15 mouse cellular contexts compared by ENCODE assay signal in genomic region chr11:18767479-18767878, GRCm38 (mm10).
"Had no signal": no experiment of that assay in that cellular context is flagged by ENCODE, and none has a peak within 500 bp of the region (broad histone marks: within the 10 kb centered on the region; RNA-seq: fewer than 3 reads in every experiment).

No protein-coding gene starts in this region.

- H3K4me3 ChIP-seq: neural tube, embryonic 12.5 days; neural tube, embryonic 13.5 days; stomach, embryonic 15.5 days had no signal

- H3K9me3 ChIP-seq: neural tube, embryonic 12.5 days; neural tube, embryonic 13.5 days; stomach, embryonic 15.5 days had no signal

- H3K4me1 ChIP-seq: neural tube, embryonic 13.5 days; stomach, embryonic 15.5 days had no signal

- H3K36me3 ChIP-seq: neural tube, embryonic 12.5 days; neural tube, embryonic 13.5 days; stomach, embryonic 15.5 days had no signal

- H3K4me2 ChIP-seq: neural tube, embryonic 12.5 days; neural tube, embryonic 13.5 days; stomach, embryonic 15.5 days had no signal

- H3K27me3 ChIP-seq: neural tube, embryonic 12.5 days; neural tube, embryonic 13.5 days; stomach, embryonic 15.5 days had no signal

- DNase-seq: retina, postnatal 1 day; right cerebral cortex, adult 18-20 months; right cerebral cortex, postnatal 14 days; right cerebral cortex, postnatal 25 days; right cerebral cortex, postnatal 4 days; spleen, adult 18-20 months; thymus, adult 2 months; thymus, postnatal 14 days; thymus, postnatal 25 days; thymus, postnatal 36 days; thymus, postnatal 4 days had no signal

- H3K27ac ChIP-seq: neural tube, embryonic 12.5 days; neural tube, embryonic 13.5 days; stomach, embryonic 15.5 days; stomach, postnatal 0 days had no signal

- H3K9ac ChIP-seq: neural tube, embryonic 12.5 days; neural tube, embryonic 13.5 days; stomach, embryonic 15.5 days had no signal
